Mouse (Mus musculus) limb, embryonic 12.5 days (tissue): ENCODE data around the gene Rapgef6. TPM values are rescaled to one million over a fixed set of nuclear protein-coding genes. Genes with fewer than 3 reads are reported as not detected.

Experiments used
- ATAC-seq: fragments of 200-750 bp; cut with Nextera tagmentation; 2 replicates; pipeline ENCODE4 v1.8.0; 2017; ENCODE audit warnings: low read depth, moderate TSS enrichment; ENCODE audit not compliant: insufficient number of reproducible peaks, insufficient read depth, low FRiP score, low TSS enrichment
- H3K27ac ChIP-seq: fragments of 300-500 bp; sonication (generic); 2 replicates; pipeline ENCODE4 v1.5.1; 2016; ENCODE audit warnings: mild to moderate bottlenecking, moderate library complexity
- H3K27me3 ChIP-seq: fragments of 300-500 bp; sonication (generic); 2 replicates; pipeline ENCODE4 v1.6.1; 2016; ENCODE audit warnings: mild to moderate bottlenecking, moderate library complexity
- H3K36me3 ChIP-seq: fragments of 300-500 bp; sonication (generic); 2 replicates; pipeline ENCODE4 v1.6.1; 2016; ENCODE audit warnings: mild to moderate bottlenecking, moderate library complexity
- H3K4me1 ChIP-seq: fragments of 300-500 bp; sonication (generic); replicated peaks from 2 replicates; pipeline ENCODE4 v1.6.1; 2016
- H3K4me2 ChIP-seq: fragments of 300-500 bp; sonication (generic); 2 replicates; pipeline ENCODE4 v1.6.1; 2016; ENCODE audit warnings: mild to moderate bottlenecking, moderate library complexity
- H3K4me3 ChIP-seq: fragments of 300-500 bp; sonication (generic); replicated peaks from 2 replicates; pipeline ENCODE4 v1.5.1; 2016; ENCODE audit warnings: mild to moderate bottlenecking
- H3K9ac ChIP-seq: fragments of 300-500 bp; sonication (generic); replicated peaks from 2 replicates; pipeline ENCODE4 v1.6.1; 2016; ENCODE audit warnings: mild to moderate bottlenecking, moderate library complexity
- H3K9me3 ChIP-seq: fragments of 300-500 bp; sonication (generic); 2 replicates; pipeline ENCODE4 v1.6.1; 2016; ENCODE audit warnings: mild to moderate bottlenecking, moderate library complexity
- WGBS: fragments of 180-500 bp; shearing (Covaris S2); methylation state at CpG from one replicate; pipeline ENCODE4 v1.1.7; 2016; 5-methylcytosine and 5-hydroxymethylcytosine counted together
- microRNA-seq: library from miRNA; unstranded; fragments of <30 nt; microRNA quantifications from one replicate; pipeline ENCODE4, GENCODE M21; 2017
- polyA plus RNA-seq: library from polyadenylated mRNA; unstranded; fragments of >200 nt; fragmentation: Nextera tagmentation; extraction: Ambion mirVana; gene quantifications from 2 replicates; pipeline ENCODE4 v1.2.1, GENCODE M21; 2016

Rapgef6 gene
- polyA plus RNA-seq, 1 experiment from 2014 or later: 37.9 TPM

- no peaks in the 10 kb centered on the region for H3K4me1 ChIP-seq
- no peaks in the 10 kb centered on the region for H3K27me3 ChIP-seq
- ATAC-seq: no peak
- H3K9me3 ChIP-seq: no peaks in the 10 kb centered on the region
- H3K4me3 ChIP-seq: no peak overlapping the region
- H3K36me3 ChIP-seq: peaks cover 62% of the 10 kb centered on the region
- H3K27ac ChIP-seq: no peak overlapping the region
- no peak overlapping the region for H3K9ac ChIP-seq
- WGBS: 95% methylated on average over 5 of the region's 5 CpGs
- H3K4me2 ChIP-seq: no peak overlapping the region
Measured at GRCm38 (mm10) chr11:54736903-54737302, 214.3 kb downstream of the Rapgef6 start.

- no peak overlapping the region for H3K9ac ChIP-seq
- ATAC-seq: no peak
- H3K27ac ChIP-seq: no peak overlapping the region
- no peak overlapping the region for H3K4me2 ChIP-seq
- no peaks in the 10 kb centered on the region for H3K27me3 ChIP-seq
- H3K4me3 ChIP-seq: no peak overlapping the region
- no peaks in the 10 kb centered on the region for H3K9me3 ChIP-seq
- peaks cover 58% of the 10 kb centered on the region for H3K36me3 ChIP-seq
- WGBS: 94% methylated on average over 4 of the region's 4 CpGs
- H3K4me1 ChIP-seq: no peaks in the 10 kb centered on the region
Measured at GRCm38 (mm10) chr11:54739012-54739750, 216.5 kb downstream of the Rapgef6 start.

GRCm38 (mm10) chr11:54741330-54741729 is 218.7 kb downstream of the Rapgef6 start:
- H3K36me3 ChIP-seq: peaks cover 38% of the 10 kb centered on the region
- 97% methylated on average over 2 of the region's 2 CpGs for WGBS

GRCm38 (mm10) chr11:54744231-54744630 is 221.6 kb downstream of the Rapgef6 start:
- WGBS: 86% methylated on average over 1 of the region's 1 CpGs
- Histone ChIP-seq H3K4me1 (no peaks in the 10 kb centered on the region), H3K4me3 (no peak overlapping the region), H3K27ac (no peak overlapping the region), H3K36me3 (peaks cover 33% of the 10 kb centered on the region), H3K9ac (no peak overlapping the region), H3K9me3 (no peaks in the 10 kb centered on the region), H3K27me3 (no peaks in the 10 kb centered on the region), H3K4me2 (no peak overlapping the region)
- ATAC-seq: no peak

More at GRCm38 (mm10) chr11:54741330-54741729, 218.7 kb downstream of the Rapgef6 start:
- H3K4me1 ChIP-seq: no peaks in the 10 kb centered on the region
- H3K27me3 ChIP-seq: no peaks in the 10 kb centered on the region
- H3K4me3 ChIP-seq: no peak overlapping the region
- H3K27ac ChIP-seq: no peak overlapping the region
- no peak for ATAC-seq
- H3K9ac ChIP-seq: no peak overlapping the region
- H3K4me2 ChIP-seq: no peak overlapping the region
- no peaks in the 10 kb centered on the region for H3K9me3 ChIP-seq

Small RNAs within 50 kb of the gene (microRNA-seq; reads per million reads assigned to microRNA genes)
- gene Gm26116: not detected

Other genes starting within 250 kb of the Rapgef6 start
- gene Acsl6, start 219.0 kb upstream of the Rapgef6 start, polyA plus RNA-seq: 1.0 and 2.8 TPM in 2 replicates
- gene Meikin, start 152.2 kb upstream of the Rapgef6 start, polyA plus RNA-seq: not detected in 2 replicates
- 12.2 and 13.0 TPM in 2 replicates for gene Fnip1, start 84.6 kb upstream of the Rapgef6 start, polyA plus RNA-seq